Mouse (Mus musculus): ENCODE measurements at regions not wholly inside any gene's neighbourhood (a gene's known extent, or its start where the extent isn't known, plus 50 kb on each side); places are given as distances from the start of the nearest gene placed in this dataset.

DNA sequence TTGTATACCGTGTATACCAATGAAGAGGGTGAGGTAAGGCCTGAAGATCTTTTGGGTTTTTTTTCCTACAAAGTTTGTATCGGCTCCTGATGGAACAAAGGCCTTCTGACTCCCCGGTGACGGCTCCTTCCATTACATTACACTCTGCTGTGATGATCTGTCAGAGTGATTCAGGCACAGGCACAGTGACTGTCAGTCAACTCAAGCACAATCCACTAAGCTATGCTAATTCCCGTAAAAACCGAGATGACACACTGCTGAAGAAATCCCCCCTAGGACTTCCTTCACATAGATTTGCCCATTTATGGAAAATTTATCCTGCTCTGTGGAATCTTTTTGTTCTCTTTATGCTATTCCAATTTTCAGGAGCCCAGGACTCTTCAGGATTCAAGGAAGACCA lies 730.0 kb upstream of the Adgrl2 start:
- ATAC-seq (ENCODE audit: insufficient number of reproducible peaks, insufficient read depth, low FRiP score, low TSS enrichment), result no peak
- H3K27ac ChIP-seq, result no peak overlapping the region
- H3K4me3 ChIP-seq, result no peak overlapping the region
- no peaks in the 10 kb centered on the region for H3K9me3 ChIP-seq
- no peak overlapping the region for H3K4me2 ChIP-seq (replicated peaks)
- H3K4me1 ChIP-seq, result no peaks in the 10 kb centered on the region
- WGBS, result 50% methylated on average over 6 of the region's 6 CpGs
- H3K36me3 ChIP-seq, result no peaks in the 10 kb centered on the region
- H3K27me3 ChIP-seq, result no peaks in the 10 kb centered on the region
- no peak overlapping the region for H3K9ac ChIP-seq

DNA sequence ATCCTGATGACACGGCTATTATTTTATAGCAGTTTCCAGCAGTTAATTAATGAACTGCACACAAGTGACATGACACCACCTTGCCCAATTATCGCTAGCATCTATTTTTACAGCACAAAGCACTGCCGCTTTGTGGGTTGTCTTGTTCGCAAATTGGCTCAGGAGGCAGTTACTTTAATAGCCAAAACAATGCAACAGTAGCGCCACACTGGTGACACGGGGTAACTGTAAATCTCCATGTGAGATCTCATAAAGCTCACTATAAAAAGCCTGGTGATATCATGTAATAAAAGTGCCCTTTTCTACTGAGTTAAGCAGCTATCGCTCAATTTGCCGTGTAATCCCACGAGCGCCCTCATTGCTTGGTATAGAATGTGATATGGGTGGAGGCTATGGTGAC lies 715.4 kb upstream of the Adgrl2 start:
- no peak overlapping the region for H3K27ac ChIP-seq
- H3K4me1 ChIP-seq, result no peaks in the 10 kb centered on the region
- H3K36me3 ChIP-seq, result no peaks in the 10 kb centered on the region
- no peaks in the 10 kb centered on the region for H3K27me3 ChIP-seq
- no peaks in the 10 kb centered on the region for H3K9me3 ChIP-seq
- H3K4me3 ChIP-seq, result no peak overlapping the region
- no peak for ATAC-seq (ENCODE audit: insufficient number of reproducible peaks, insufficient read depth, low FRiP score, low TSS enrichment)
- 93% methylated on average over 10 of the region's 10 CpGs for WGBS
- no peak overlapping the region for H3K9ac ChIP-seq
- no peak overlapping the region for H3K4me2 ChIP-seq (replicated peaks)

- Histone ChIP-seq H3K36me3 (no peaks in the 10 kb centered on the region), H3K9me3 (no peaks in the 10 kb centered on the region), H3K4me2 (replicated peaks) (no peak overlapping the region), H3K4me1 (no peaks in the 10 kb centered on the region), H3K9ac (no peak overlapping the region), H3K27me3 (no peaks in the 10 kb centered on the region), H3K4me3 (no peak overlapping the region), H3K27ac (no peak overlapping the region)
- WGBS, result 89% methylated on average over 12 of the region's 12 CpGs
- no peak for ATAC-seq (ENCODE audit: insufficient number of reproducible peaks, insufficient read depth, low FRiP score, low TSS enrichment)
Observed at GRCm38 (mm10) chr3:149705322-149705721, 715.0 kb upstream of the Adgrl2 start.

DNA sequence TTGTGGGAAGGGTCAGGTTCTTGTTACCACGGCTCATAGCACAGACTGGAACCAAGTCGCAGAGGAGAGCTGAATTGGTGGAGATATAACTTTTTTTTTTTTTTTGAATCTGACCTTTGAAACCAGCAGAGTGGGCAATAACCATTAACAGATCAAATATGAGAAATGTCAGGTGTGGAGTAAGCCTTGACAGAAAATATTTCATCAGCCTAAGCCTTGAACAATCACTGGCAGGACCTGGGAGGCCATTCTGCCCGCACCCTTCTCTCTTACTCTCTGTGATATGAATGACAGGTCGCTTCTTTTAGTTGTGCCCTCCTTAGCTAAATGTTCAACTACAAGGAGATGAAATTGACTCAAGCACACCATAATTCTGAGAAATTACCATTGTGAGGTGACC lies 714.1 kb upstream of the Adgrl2 start:
- no peak overlapping the region for H3K4me3 ChIP-seq
- no peak overlapping the region for H3K4me2 ChIP-seq (replicated peaks)
- no peak overlapping the region for H3K27ac ChIP-seq
- no peak overlapping the region for H3K9ac ChIP-seq
- H3K36me3 ChIP-seq, result no peaks in the 10 kb centered on the region
- no peaks in the 10 kb centered on the region for H3K9me3 ChIP-seq
- 89% methylated on average over 4 of the region's 4 CpGs for WGBS
- no peaks in the 10 kb centered on the region for H3K4me1 ChIP-seq
- no peaks in the 10 kb centered on the region for H3K27me3 ChIP-seq
- ATAC-seq (ENCODE audit: insufficient number of reproducible peaks, insufficient read depth, low FRiP score, low TSS enrichment), result no peak

DNA sequence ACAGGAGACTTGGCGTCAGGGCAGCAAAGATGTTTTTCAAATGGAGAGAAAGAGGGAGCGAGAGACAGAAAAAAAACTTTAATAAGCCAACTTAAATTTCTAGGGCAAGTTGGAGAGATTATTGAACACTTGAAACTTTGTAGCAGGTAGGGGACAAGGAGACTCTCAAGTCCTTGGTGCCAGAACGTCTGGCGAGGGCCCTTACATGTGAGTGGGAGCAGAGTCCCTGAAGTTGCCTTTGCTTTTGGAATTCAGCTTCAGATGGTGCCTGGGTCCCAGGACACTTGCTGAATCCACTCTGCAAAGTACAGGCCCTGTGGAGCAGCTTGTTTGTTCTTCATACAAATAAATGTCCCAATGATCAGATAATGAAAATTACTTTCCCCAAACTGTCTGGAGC lies 693.2 kb upstream of the Adgrl2 start:
- ATAC-seq (ENCODE audit: insufficient number of reproducible peaks, insufficient read depth, low FRiP score, low TSS enrichment), result no peak
- no peak overlapping the region for H3K4me2 ChIP-seq (replicated peaks)
- no peak overlapping the region for H3K4me3 ChIP-seq
- H3K4me1 ChIP-seq, result no peaks in the 10 kb centered on the region
- H3K9ac ChIP-seq, result no peak overlapping the region
- H3K36me3 ChIP-seq, result no peaks in the 10 kb centered on the region
- no peaks in the 10 kb centered on the region for H3K9me3 ChIP-seq
- WGBS, result 80% methylated on average over 4 of the region's 4 CpGs
- H3K27ac ChIP-seq, result no peak overlapping the region
- no peaks in the 10 kb centered on the region for H3K27me3 ChIP-seq

DNA sequence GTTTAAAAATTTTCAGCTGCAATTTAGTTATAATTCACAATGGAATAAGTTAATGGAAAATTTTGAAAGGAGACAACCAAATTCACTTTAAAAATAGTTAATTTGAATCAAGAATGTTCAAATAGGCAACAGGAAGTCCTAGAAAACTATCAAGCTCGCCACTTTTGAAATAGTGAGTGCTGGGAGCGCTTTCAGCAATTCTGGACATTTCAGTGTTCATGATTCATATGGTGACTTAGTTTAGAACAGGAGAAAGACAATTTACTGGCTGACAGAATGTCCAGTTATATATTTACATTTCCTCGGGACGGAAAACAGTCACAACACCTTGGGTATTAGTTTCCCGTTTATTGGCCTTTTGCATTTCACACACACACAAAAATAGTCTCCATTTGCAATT lies 691.9 kb upstream of the Adgrl2 start:
- ATAC-seq (ENCODE audit: insufficient number of reproducible peaks, insufficient read depth, low FRiP score, low TSS enrichment), result no peak
- H3K27me3 ChIP-seq, result no peaks in the 10 kb centered on the region
- 84% methylated on average over 5 of the region's 5 CpGs for WGBS
- no peaks in the 10 kb centered on the region for H3K4me1 ChIP-seq
- no peak overlapping the region for H3K4me3 ChIP-seq
- H3K4me2 ChIP-seq (replicated peaks), result no peak overlapping the region
- no peak overlapping the region for H3K9ac ChIP-seq
- no peaks in the 10 kb centered on the region for H3K9me3 ChIP-seq
- no peaks in the 10 kb centered on the region for H3K36me3 ChIP-seq
- no peak overlapping the region for H3K27ac ChIP-seq

GRCm38 (mm10) chr3:149673926-149674325 lies 683.6 kb upstream of the Adgrl2 start:
- no peak for ATAC-seq (ENCODE audit: insufficient number of reproducible peaks, insufficient read depth, low FRiP score, low TSS enrichment)
- no peaks in the 10 kb centered on the region for H3K4me1 ChIP-seq
- H3K4me3 ChIP-seq, result no peak overlapping the region
- no peak overlapping the region for H3K27ac ChIP-seq
- H3K36me3 ChIP-seq, result no peaks in the 10 kb centered on the region
- no peak overlapping the region for H3K9ac ChIP-seq
- no peaks in the 10 kb centered on the region for H3K9me3 ChIP-seq
- H3K4me2 ChIP-seq (replicated peaks), result no peak overlapping the region
- no peaks in the 10 kb centered on the region for H3K27me3 ChIP-seq

- Histone ChIP-seq H3K27ac (no peak overlapping the region), H3K4me1 (no peaks in the 10 kb centered on the region), H3K4me2 (replicated peaks) (no peak overlapping the region), H3K27me3 (no peaks in the 10 kb centered on the region), H3K4me3 (no peak overlapping the region), H3K9me3 (no peaks in the 10 kb centered on the region), H3K36me3 (no peaks in the 10 kb centered on the region), H3K9ac (no peak overlapping the region)
- WGBS, result 89% methylated on average over 3 of the region's 3 CpGs
- no peak for ATAC-seq (ENCODE audit: insufficient number of reproducible peaks, insufficient read depth, low FRiP score, low TSS enrichment)
Observed at GRCm38 (mm10) chr3:149664624-149665023, 674.3 kb upstream of the Adgrl2 start.

DNA sequence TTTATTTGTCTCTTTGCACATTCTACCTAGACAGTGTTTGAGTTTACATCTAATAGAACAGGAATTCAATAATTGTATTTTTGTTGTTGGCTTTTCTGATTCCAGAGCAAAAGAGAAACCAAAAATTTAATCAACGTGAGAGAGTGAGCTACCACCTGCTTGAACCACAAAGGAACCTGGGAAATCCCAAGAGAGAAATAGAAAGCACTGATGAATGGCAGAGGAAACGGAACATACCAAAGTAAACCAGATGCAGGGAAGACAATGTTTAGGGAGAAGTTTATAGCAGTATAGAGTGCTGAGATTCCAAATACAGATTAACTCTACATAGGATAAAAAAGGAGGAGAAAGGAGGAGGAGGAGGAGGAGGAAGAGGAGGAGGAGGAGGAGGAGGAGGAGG lies 648.0 kb upstream of the Adgrl2 start:
- H3K4me1 ChIP-seq, result no peaks in the 10 kb centered on the region
- no peak overlapping the region for H3K4me2 ChIP-seq (replicated peaks)
- H3K4me3 ChIP-seq, result no peak overlapping the region
- H3K9me3 ChIP-seq, result no peaks in the 10 kb centered on the region
- no peaks in the 10 kb centered on the region for H3K27me3 ChIP-seq
- no peak for ATAC-seq (ENCODE audit: insufficient number of reproducible peaks, insufficient read depth, low FRiP score, low TSS enrichment)
- 72% methylated on average over 2 of the region's 2 CpGs for WGBS
- no peak overlapping the region for H3K9ac ChIP-seq
- no peaks in the 10 kb centered on the region for H3K36me3 ChIP-seq
- no peak overlapping the region for H3K27ac ChIP-seq

GRCm38 (mm10) chr3:149626186-149626585 lies 635.8 kb upstream of the Adgrl2 start:
- Histone ChIP-seq H3K9me3 (no peaks in the 10 kb centered on the region), H3K27me3 (no peaks in the 10 kb centered on the region), H3K4me3 (no peak overlapping the region), H3K36me3 (no peaks in the 10 kb centered on the region), H3K4me2 (replicated peaks) (no peak overlapping the region), H3K4me1 (no peaks in the 10 kb centered on the region), H3K27ac (no peak overlapping the region), H3K9ac (no peak overlapping the region)
- no peak for ATAC-seq (ENCODE audit: insufficient number of reproducible peaks, insufficient read depth, low FRiP score, low TSS enrichment)

- no peak overlapping the region for H3K4me2 ChIP-seq (replicated peaks)
- no peak overlapping the region for H3K27ac ChIP-seq
- no peaks in the 10 kb centered on the region for H3K4me1 ChIP-seq
- H3K27me3 ChIP-seq, result no peaks in the 10 kb centered on the region
- WGBS, result 91% methylated on average over 1 of the region's 1 CpGs
- no peak overlapping the region for H3K9ac ChIP-seq
- no peak overlapping the region for H3K4me3 ChIP-seq
- no peaks in the 10 kb centered on the region for H3K36me3 ChIP-seq
- no peaks in the 10 kb centered on the region for H3K9me3 ChIP-seq
- no peak for ATAC-seq (ENCODE audit: insufficient number of reproducible peaks, insufficient read depth, low FRiP score, low TSS enrichment)
Observed at GRCm38 (mm10) chr3:149625497-149625896, 635.1 kb upstream of the Adgrl2 start.

DNA sequence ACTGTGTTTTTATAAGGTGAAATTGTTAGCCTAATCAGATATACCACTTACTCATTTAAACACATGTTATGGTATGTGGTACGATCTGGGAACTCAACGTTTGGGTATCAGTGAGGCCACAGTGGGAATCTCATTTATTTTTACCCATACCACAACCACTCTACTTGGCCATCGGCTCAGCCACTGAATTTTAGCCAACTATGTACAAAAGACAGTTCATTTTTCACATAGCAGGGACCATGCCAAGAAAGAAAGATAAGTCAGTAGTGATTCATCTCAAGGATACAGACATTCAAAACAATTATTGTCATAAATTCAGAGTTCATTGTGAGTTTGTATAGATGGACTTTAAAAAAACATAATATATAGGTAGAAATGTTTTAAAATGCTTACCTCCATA lies 634.7 kb upstream of the Adgrl2 start:
- H3K4me2 ChIP-seq (replicated peaks), result no peak overlapping the region
- no peaks in the 10 kb centered on the region for H3K4me1 ChIP-seq
- no peak for ATAC-seq (ENCODE audit: insufficient number of reproducible peaks, insufficient read depth, low FRiP score, low TSS enrichment)
- H3K4me3 ChIP-seq, result no peak overlapping the region
- no peaks in the 10 kb centered on the region for H3K9me3 ChIP-seq
- no peak overlapping the region for H3K27ac ChIP-seq
- no peaks in the 10 kb centered on the region for H3K36me3 ChIP-seq
- 70% methylated on average over 3 of the region's 3 CpGs for WGBS
- H3K9ac ChIP-seq, result no peak overlapping the region
- no peaks in the 10 kb centered on the region for H3K27me3 ChIP-seq

- Histone ChIP-seq H3K4me2 (replicated peaks) (no peak overlapping the region), H3K4me1 (no peaks in the 10 kb centered on the region), H3K4me3 (no peak overlapping the region), H3K9me3 (no peaks in the 10 kb centered on the region), H3K27ac (no peak overlapping the region), H3K36me3 (no peaks in the 10 kb centered on the region), H3K9ac (no peak overlapping the region), H3K27me3 (no peaks in the 10 kb centered on the region)
- 69% methylated on average over 4 of the region's 4 CpGs for WGBS
- no peak for ATAC-seq (ENCODE audit: insufficient number of reproducible peaks, insufficient read depth, low FRiP score, low TSS enrichment)
Observed at GRCm38 (mm10) chr3:149623851-149624532, 633.6 kb upstream of the Adgrl2 start.
